Mouse (Mus musculus) heart, adult 8-10 months (tissue): Measurements from ENCODE around the gene Ccdc74a. TPM values are rescaled to one million over a fixed set of nuclear protein-coding genes. Genes with fewer than 3 reads are reported as not detected.
"Not testable (repeated sequence)": the region's sequence is repeated elsewhere in the genome, so short reads cannot be mapped to it uniquely, and the experiment has no call there.

ENCODE experiments used
- DNase-seq: peaks from one replicate; pipeline ENCODE4 v3.0.0; 2022; ENCODE audit warnings: low spot score
- total RNA-seq, 4 experiments: library from RNA; stranded (reverse); gene quantifications; 2 replicates each; pipeline ENCODE4 v1.2.4; 2022

Gene Ccdc74a
- under 1 TPM in 2 of 4 experiments, not detected in 2; 0.60 to 0.62 TPM for total RNA-seq

DNA sequence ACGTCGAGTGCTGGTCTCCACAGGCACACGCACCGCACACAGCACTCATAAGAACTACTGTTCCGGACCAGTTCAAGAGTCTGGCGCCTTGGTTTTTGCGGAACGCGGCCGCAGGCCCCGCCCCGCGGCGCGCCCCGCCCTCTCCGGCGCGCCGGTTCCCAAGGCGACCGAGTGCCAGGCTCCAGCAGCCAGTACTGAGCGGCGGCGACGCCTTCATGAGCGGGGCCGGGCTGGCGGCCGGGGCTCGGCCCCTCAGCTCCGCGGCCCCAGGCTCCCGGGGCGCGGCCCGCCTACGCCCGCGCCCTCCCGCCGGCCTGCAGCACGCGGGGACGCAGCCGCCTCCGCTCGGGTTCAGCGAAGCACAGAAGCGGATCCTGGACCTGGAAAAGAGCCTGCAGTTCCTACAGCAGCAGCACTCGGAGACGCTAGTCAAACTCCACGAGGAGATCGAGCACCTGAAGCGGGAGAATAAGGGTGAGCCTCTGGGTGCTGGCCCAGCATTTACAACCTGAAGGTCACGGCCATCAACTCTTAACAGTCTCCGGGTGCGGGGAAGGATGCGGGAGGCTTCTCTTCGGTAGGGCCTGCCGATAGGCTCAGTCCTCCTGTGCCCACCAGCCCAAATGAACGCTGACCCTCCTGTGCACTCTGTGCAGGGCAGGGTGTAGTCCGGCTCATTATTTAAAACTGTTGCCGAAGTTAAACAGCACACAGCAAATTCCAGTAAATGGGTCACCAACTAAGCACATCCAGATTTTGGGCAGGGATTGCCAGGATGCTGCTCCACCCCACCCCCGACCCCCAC is at the start of gene Ccdc74a:
TSS of gene Ccdc74a (plus strand) at position 161 of the 805 bp plus-strand sequence.
- DNase-seq = peak; percentile 70

GRCm38 (mm10) chr16:17600944-17601562 is 45.2 kb upstream of the Ccdc74a start:
- DNase-seq = no peak

GRCm38 (mm10) chr16:17604941-17605340 is 41.3 kb upstream of the Ccdc74a start:
- DNase-seq = no peak

- no peak for DNase-seq
Observed at GRCm38 (mm10) chr16:17605684-17606083, 40.6 kb upstream of the Ccdc74a start.

GRCm38 (mm10) chr16:17611383-17611782 is 34.9 kb upstream of the Ccdc74a start:
- no peak for DNase-seq

- DNase-seq = not testable (repeated sequence)
Observed at GRCm38 (mm10) chr16:17614740-17615139, 31.5 kb upstream of the Ccdc74a start.

GRCm38 (mm10) chr16:17616212-17616611 is 30.1 kb upstream of the Ccdc74a start:
- no peak for DNase-seq

GRCm38 (mm10) chr16:17617922-17618565 is 28.2 kb upstream of the Ccdc74a start:
- no peak for DNase-seq

DNA sequence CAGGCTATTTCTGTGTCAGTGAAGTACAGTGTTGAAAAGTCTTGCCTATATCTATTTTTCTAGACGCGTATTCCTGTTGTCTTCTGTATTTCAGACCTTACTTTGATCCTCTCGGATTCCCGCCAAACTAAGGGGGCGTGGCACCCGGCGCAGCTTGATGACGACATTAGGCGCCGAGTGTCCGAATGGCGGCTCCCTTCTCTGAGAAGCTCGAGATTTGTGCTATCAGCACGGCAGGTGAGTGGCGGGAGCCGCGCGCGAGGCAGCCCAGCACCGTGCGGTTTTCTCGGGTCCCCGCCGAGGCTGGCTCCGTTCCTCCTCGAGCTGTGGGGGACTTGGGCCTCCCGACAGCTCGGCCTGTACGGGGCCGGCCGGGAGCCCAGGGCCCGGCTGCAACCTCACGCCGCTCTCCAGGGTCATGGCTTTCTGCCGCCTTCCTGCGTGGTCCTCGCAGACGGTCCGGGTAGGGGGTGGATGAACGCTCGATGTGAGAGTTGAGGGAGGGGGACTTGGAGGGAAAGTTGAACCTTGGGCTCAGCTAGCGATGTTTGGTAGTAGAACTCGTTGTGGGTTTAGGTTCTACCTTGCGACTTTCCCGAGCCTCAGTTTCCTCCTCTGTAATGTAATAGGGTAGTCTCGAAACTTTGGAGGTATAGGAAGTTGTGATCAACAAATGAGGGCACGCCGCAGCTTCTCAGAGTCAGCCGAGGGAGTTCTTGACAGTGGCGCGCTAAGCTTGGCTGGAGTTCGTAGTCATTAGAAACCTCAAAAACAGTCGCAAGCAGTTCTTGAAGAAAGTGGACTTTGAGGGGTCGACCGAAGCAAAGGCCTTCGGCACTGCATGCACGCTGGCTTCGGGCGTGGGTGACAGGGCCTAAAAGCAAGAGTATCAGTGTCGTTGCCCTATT is 26.8 kb upstream of the Ccdc74a start, which contains the start of gene Smpd4:
TSS of gene Smpd4 (plus strand) at position 157 of the 908 bp plus-strand sequence.
- peak; percentile 91 for DNase-seq

DNA sequence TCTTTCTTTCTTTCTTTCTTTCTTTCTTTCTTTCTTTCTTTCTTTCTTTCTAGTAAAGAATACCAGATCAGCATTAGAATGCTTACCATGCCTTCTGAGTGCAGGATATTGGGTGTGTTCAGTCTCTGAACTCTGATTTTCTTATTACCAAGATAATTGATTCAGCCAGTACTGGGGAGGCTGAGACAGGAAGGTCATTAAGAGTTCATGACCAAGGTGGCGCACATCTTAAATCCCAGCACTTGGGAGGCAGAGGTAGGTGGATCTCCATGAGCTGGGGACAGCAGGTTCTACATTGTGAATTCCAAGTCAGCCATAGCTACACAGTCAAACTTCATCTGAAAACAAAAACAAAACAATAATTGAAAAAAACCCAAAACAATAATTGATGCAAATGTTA is 24.3 kb upstream of the Ccdc74a start:
- no peak for DNase-seq

- DNase-seq = no peak
Observed at GRCm38 (mm10) chr16:17625488-17626268, 20.6 kb upstream of the Ccdc74a start.

DNA sequence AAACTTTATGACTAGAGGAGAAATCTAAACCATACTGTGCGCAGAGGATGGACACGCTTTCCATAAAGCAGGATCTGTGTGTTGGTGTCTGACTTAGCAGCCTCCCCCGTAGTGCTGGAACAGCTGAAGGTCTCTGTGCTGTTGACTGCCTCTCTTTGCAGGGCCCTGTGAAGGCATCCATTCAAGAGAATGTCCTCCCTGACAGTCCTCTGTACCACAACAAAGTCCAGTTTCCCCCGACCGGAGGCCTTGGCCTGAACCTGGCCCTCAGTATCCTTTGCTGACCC is 20.1 kb upstream of the Ccdc74a start:
- DNase-seq = no peak

DNA sequence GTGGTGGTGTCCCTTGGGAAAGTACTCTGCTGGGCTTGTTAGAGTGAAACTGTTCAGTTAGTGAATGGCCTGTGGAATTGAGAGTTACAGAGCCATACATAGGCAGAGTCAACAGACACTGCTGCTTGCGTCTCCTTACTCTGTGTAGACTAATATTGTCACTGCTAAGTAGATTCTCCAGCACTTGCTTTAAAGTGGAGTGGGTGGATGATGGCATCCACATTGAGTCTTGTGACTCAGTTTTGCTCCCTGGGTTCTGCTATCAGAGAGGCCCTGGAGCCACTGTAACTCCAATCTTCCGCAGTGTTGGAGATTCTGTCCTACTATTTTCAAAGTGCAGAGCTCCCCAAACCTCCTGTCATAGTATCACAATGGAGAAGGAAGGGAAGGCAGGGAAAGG is 13.7 kb upstream of the Ccdc74a start:
- no peak for DNase-seq

DNA sequence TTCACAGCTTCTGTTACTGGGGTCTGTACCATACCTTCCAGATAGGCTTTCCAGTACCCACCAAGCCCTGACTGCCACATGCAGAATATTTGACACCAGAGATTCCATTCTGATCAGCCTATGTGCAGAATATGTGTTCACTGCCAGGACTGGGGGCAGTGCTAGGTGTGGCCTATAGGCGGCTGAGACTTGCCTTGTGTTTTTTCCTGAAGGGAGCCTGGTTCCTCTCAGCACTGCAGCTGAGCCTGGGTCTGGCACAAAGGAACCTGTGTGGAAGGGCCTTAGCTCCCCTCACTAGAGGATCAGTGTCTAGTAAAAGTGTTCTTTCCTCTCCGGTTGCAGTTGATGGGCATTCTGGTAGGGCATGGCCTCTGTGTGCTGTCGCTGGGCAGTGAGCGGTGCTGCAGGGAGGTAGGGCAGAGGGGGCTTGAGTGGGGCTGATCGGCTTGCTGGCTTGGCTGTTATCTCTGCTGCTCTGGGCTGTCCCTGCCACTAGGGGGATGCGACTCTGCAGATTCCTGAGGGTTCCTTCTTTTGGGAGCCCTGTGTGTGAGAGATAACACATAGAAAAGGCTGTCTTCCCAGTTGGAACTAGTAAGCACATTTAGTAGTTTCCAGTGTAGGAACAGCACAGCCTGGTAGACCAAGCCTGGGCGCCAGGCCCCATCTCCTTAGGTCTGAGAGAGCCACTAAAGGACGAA is 12.6 kb upstream of the Ccdc74a start:
- DNase-seq = no peak

GRCm38 (mm10) chr16:17636904-17637303 is 9.4 kb upstream of the Ccdc74a start:
- no peak for DNase-seq

GRCm38 (mm10) chr16:17637610-17638009 is 8.7 kb upstream of the Ccdc74a start:
- DNase-seq = no peak

- no peak for DNase-seq
Observed at GRCm38 (mm10) chr16:17638036-17638628, 8.1 kb upstream of the Ccdc74a start.

DNA sequence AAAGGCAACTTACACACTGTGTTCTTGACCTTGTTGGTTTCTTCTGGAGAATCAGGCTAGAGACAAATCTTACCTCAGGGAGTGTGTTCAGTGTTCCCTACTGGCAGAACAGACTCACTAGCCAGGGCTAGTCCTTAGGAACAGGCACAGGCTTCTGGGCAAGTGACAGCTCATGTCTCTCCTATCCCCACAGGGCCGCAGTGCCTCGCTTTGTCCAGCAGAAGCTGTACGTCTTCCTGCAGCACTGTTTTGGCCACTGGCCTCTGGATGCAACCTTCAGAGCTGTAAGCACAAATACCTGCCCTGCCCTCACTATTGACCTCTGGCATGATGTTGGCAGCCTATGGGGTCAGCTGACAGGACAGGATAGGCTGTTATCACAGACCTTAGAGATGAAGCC is 7.2 kb upstream of the Ccdc74a start:
- no peak for DNase-seq

DNA sequence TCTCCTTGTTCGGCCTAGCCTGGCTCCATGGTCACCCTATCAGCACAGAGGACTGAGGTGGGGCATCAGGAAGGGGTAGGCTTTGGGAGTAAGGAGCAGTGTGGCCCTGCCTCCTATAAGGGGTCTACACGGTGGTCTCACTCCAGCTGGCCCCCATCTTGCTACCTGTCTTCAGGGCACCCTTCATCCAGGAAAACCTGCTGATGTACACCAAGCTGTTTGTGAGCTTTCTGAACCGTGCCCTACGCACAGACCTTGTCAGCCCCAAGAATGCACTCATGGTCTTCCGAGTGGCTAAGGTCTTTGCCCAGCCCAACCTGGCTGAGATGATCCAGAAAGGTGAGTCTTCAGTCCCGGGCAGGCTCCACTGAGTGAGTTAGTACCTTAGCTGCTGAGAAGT is 6.3 kb upstream of the Ccdc74a start:
- no peak for DNase-seq

GRCm38 (mm10) chr16:17640706-17641105 is 5.6 kb upstream of the Ccdc74a start:
- no peak for DNase-seq
